8 mouse cellular contexts compared by ENCODE assay signal in the genomic region with DNA sequence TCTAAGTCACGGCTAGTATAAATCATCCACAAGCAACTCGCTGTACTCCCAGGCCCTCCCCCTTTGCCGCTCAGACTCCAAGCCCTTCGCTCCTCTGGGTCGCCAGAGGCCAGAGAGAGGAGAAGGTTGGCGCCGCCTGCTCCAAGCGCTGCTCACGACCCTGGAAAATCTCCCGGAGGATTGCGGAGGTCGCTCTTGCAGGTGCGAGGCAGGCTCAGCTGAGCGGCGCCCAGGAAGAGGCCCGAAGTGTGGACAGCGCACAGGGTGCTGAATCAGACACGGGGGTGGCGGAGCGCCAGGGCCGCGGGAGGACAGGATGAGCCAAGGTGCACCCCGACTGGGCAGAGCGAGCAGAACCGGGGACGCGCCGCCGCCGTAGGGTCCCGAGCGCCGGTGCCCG. TPM values are rescaled to one million over a fixed set of nuclear protein-coding genes. Genes with fewer than 3 reads are reported as not detected.
DNase-seq lines count a peak whose midpoint lies in the region; ATAC-seq lines count a peak whose summit lies in the region.

No protein-coding gene starts in this region.

- under 1% methylated on average over 34 of the region's 34 CpGs for WGBS in forebrain, embryonic 15.5 days
- WGBS in hindbrain, embryonic 14.5 days = 2% methylated on average over 31 of the region's 34 CpGs
- under 1% methylated on average over 34 of the region's 34 CpGs for WGBS in limb, embryonic 15.5 days
- WGBS in midbrain, embryonic 14.5 days = 1% methylated on average over 34 of the region's 34 CpGs

- peak overlapping the region; percentile 71 for H3K9ac ChIP-seq in forebrain, embryonic 15.5 days (replicated peaks)
- H3K9ac ChIP-seq in hindbrain, embryonic 14.5 days = peak overlapping the region; percentile 80
- H3K9ac ChIP-seq in limb, embryonic 15.5 days = no peak overlapping the region
- H3K9ac ChIP-seq in midbrain, embryonic 14.5 days (replicated peaks; ENCODE audit: low read length) = peak overlapping the region; percentile 67

- H3K4me2 ChIP-seq in forebrain, embryonic 15.5 days (replicated peaks) = peak overlapping the region; percentile 100
- peak overlapping the region; percentile 99 for H3K4me2 ChIP-seq in hindbrain, embryonic 14.5 days (replicated peaks)
- peak overlapping the region; percentile 100 for H3K4me2 ChIP-seq in limb, embryonic 15.5 days
- peak overlapping the region; percentile 99 for H3K4me2 ChIP-seq in midbrain, embryonic 14.5 days (ENCODE audit: low read length)

- H3K27me3 ChIP-seq in forebrain, embryonic 15.5 days = peaks cover 19% of the 10 kb centered on the region; the same call in 1 of the 2 replicates
- peaks cover 47% of the 10 kb centered on the region for H3K27me3 ChIP-seq in hindbrain, embryonic 14.5 days (ENCODE audit: control insufficient read depth, insufficient read depth, low read length)
- H3K27me3 ChIP-seq in limb, embryonic 15.5 days = peaks cover 67% of the 10 kb centered on the region
- peaks cover 55% of the 10 kb centered on the region for H3K27me3 ChIP-seq in midbrain, embryonic 14.5 days (ENCODE audit: control insufficient read depth, insufficient read depth, low read length)
- no peaks in the 10 kb centered on the region for H3K27me3 ChIP-seq in splenic B cell, adult 2 months (ENCODE audit: control insufficient read depth, insufficient read depth, low read length, poor library complexity, severe bottlenecking)

- peaks cover 31% of the 10 kb centered on the region for H3K4me1 ChIP-seq in forebrain, embryonic 15.5 days
- peaks cover 14% of the 10 kb centered on the region for H3K4me1 ChIP-seq in hindbrain, embryonic 14.5 days (replicated peaks; ENCODE audit: control insufficient read depth, insufficient read depth, low read length)
- peaks cover 26% of the 10 kb centered on the region for H3K4me1 ChIP-seq in limb, embryonic 15.5 days
- peaks cover 17% of the 10 kb centered on the region for H3K4me1 ChIP-seq in midbrain, embryonic 14.5 days (ENCODE audit: control insufficient read depth, insufficient read depth, low read length)

- H3K9me3 ChIP-seq in forebrain, embryonic 15.5 days = no peaks in the 10 kb centered on the region
- no peaks in the 10 kb centered on the region for H3K9me3 ChIP-seq in hindbrain, embryonic 14.5 days (ENCODE audit: control insufficient read depth, low read length)
- H3K9me3 ChIP-seq in limb, embryonic 15.5 days = no peaks in the 10 kb centered on the region
- no peaks in the 10 kb centered on the region for H3K9me3 ChIP-seq in midbrain, embryonic 14.5 days (ENCODE audit: control insufficient read depth, low read length)

- H3K27ac ChIP-seq in forebrain, embryonic 15.5 days (replicated peaks) = peak overlapping the region; percentile 77; the same call in 1 of the 2 replicates
- no peak overlapping the region for H3K27ac ChIP-seq in hindbrain, embryonic 14.5 days
- no peak overlapping the region for H3K27ac ChIP-seq in limb, embryonic 15.5 days
- H3K27ac ChIP-seq in midbrain, embryonic 14.5 days (replicated peaks; ENCODE audit: low read depth, low read length) = no peak overlapping the region

- no peaks in the 10 kb centered on the region for H3K36me3 ChIP-seq in forebrain, embryonic 15.5 days
- H3K36me3 ChIP-seq in hindbrain, embryonic 14.5 days (replicated peaks; ENCODE audit: control insufficient read depth, insufficient read depth) = no peaks in the 10 kb centered on the region
- H3K36me3 ChIP-seq in limb, embryonic 15.5 days = no peaks in the 10 kb centered on the region
- H3K36me3 ChIP-seq in midbrain, embryonic 14.5 days (ENCODE audit: control insufficient read depth, insufficient read depth, low read length) = no peaks in the 10 kb centered on the region
- H3K36me3 ChIP-seq in splenic B cell, adult 2 months (ENCODE audit: control insufficient read depth, insufficient read depth, low read length, poor library complexity, severe bottlenecking) = no peaks in the 10 kb centered on the region

- DNase-seq in MN1 (ENCODE audit: low spot score) = peak; percentile 53
- DNase-seq in brain, adult 2 months (ENCODE audit: low read depth, low spot score) = peak; percentile 77
- DNase-seq in hindbrain, embryonic 14.5 days (ENCODE audit: low spot score) = peak; percentile 32
- DNase-seq in midbrain, embryonic 14.5 days = peak; percentile 59
- peak; percentile 62 for DNase-seq in splenic B cell, adult 2 months (ENCODE audit: low read depth, low spot score)
- no peak for DNase-seq in frontal cortex, postnatal 25 days (ENCODE audit: low spot score in 2 of 2)

- peak overlapping the region; percentile 71 for H3K4me3 ChIP-seq in forebrain, embryonic 15.5 days
- H3K4me3 ChIP-seq in hindbrain, embryonic 14.5 days (replicated peaks; ENCODE audit: low read length) = peak overlapping the region; percentile 70
- peak overlapping the region; percentile 56 for H3K4me3 ChIP-seq in limb, embryonic 15.5 days
- H3K4me3 ChIP-seq in midbrain, embryonic 14.5 days (replicated peaks; ENCODE audit: low read depth, low read length) = peak overlapping the region; percentile 61

- peak; percentile 15; the same call in 1 of the 2 replicates for ATAC-seq in forebrain, embryonic 15.5 days (replicated peaks)
- no peak for ATAC-seq in hindbrain, embryonic 14.5 days (ENCODE audit: low FRiP score)
- no peak for ATAC-seq in limb, embryonic 15.5 days (ENCODE audit: insufficient number of reproducible peaks, low FRiP score, low TSS enrichment, low read depth)
- ATAC-seq in midbrain, embryonic 14.5 days (ENCODE audit: low FRiP score, low TSS enrichment) = no peak; the same call in 1 of the 2 replicates

RNA-seq across cellular contexts. Expression of a gene that starts 1.0 kb away (rescaled TPM):
- 9.2 and 9.8 TPM in 2 replicates for polyA plus RNA-seq in forebrain, embryonic 15.5 days (2015; fragmentation: Nextera tagmentation; extraction: Ambion mirVana)
- 17.7 and 22.8 TPM in 2 replicates for polyA plus RNA-seq in hindbrain, embryonic 14.5 days (2014; fragmentation: Nextera tagmentation; extraction: Ambion mirVana)
- 1.2 and 1.3 TPM in 2 replicates for polyA plus RNA-seq in limb, embryonic 15.5 days (2015; fragmentation: Nextera tagmentation; extraction: Ambion mirVana)
- 6.6 and 6.9 TPM in 2 replicates for polyA plus RNA-seq in midbrain, embryonic 14.5 days (2014; fragmentation: Nextera tagmentation; extraction: Ambion mirVana)

RNA-seq across cellular contexts. Expression of a gene that starts 35.2 kb away (rescaled TPM):
- 22.7 and 27.7 TPM in 2 replicates for polyA plus RNA-seq in forebrain, embryonic 15.5 days (2015; fragmentation: Nextera tagmentation; extraction: Ambion mirVana)
- 21.0 and 26.4 TPM in 2 replicates for polyA plus RNA-seq in hindbrain, embryonic 14.5 days (2014; fragmentation: Nextera tagmentation; extraction: Ambion mirVana)
- 89.3 and 97.9 TPM in 2 replicates for polyA plus RNA-seq in limb, embryonic 15.5 days (2015; fragmentation: Nextera tagmentation; extraction: Ambion mirVana)
- polyA plus RNA-seq in midbrain, embryonic 14.5 days (2014; fragmentation: Nextera tagmentation; extraction: Ambion mirVana) = 14.6 and 18.6 TPM in 2 replicates

RNA-seq across cellular contexts. Expression of a gene that starts 42.4 kb away (rescaled TPM):
- polyA plus RNA-seq in forebrain, embryonic 15.5 days (2015; fragmentation: Nextera tagmentation; extraction: Ambion mirVana) = 96.9 and 98.6 TPM in 2 replicates
- polyA plus RNA-seq in hindbrain, embryonic 14.5 days (2014; fragmentation: Nextera tagmentation; extraction: Ambion mirVana) = 107 and 114 TPM in 2 replicates
- polyA plus RNA-seq in limb, embryonic 15.5 days (2015; fragmentation: Nextera tagmentation; extraction: Ambion mirVana) = 96.2 and 97.1 TPM in 2 replicates
- polyA plus RNA-seq in midbrain, embryonic 14.5 days (2014; fragmentation: Nextera tagmentation; extraction: Ambion mirVana) = 95.6 and 106 TPM in 2 replicates

RNA-seq across cellular contexts. Expression of a gene that starts 58.5 kb away (rescaled TPM):
- polyA plus RNA-seq in forebrain, embryonic 15.5 days (2015; fragmentation: Nextera tagmentation; extraction: Ambion mirVana) = 44.4 and 46.2 TPM in 2 replicates
- polyA plus RNA-seq in hindbrain, embryonic 14.5 days (2014; fragmentation: Nextera tagmentation; extraction: Ambion mirVana) = 31.2 and 39.0 TPM in 2 replicates
- polyA plus RNA-seq in limb, embryonic 15.5 days (2015; fragmentation: Nextera tagmentation; extraction: Ambion mirVana) = 34.8 and 36.9 TPM in 2 replicates
- polyA plus RNA-seq in midbrain, embryonic 14.5 days (2014; fragmentation: Nextera tagmentation; extraction: Ambion mirVana) = 29.1 and 37.2 TPM in 2 replicates

Comparison
In these comparisons a context has a peak if more than half of its experiments do, and no peak if none do; other contexts are left out.
1. DNase-seq: peak in MN1 (single experiment), brain, adult 2 months (single experiment), hindbrain, embryonic 14.5 days (single experiment), midbrain, embryonic 14.5 days (single experiment) and splenic B cell, adult 2 months (single experiment); none in frontal cortex, postnatal 25 days (0 of 2).
2. Peak in every context shown above with its lines, with median percentiles within 50 percentile points of each other: H3K4me2 ChIP-seq and H3K4me3 ChIP-seq.